Mouse (Mus musculus) small intestine, adult 2 months (tissue): Measurements from ENCODE around the gene Syne2.

Experiments
- CTCF ChIP-seq: fragments of 200-500 bp; IDR thresholded peaks from 2 replicates; pipeline ENCODE4 v1.5.1; 2012; ENCODE audit warnings: low read depth, mild to moderate bottlenecking, control low read depth, inconsistent platforms, low read length, moderate library complexity, mixed read lengths; ENCODE audit not compliant: insufficient replicate concordance, insufficient read length; ENCODE audit errors: extremely low read depth
- POLR2A ChIP-seq: fragments of 200-500 bp; IDR thresholded peaks from 2 replicates; pipeline ENCODE4 v1.6.1; 2012; ENCODE audit warnings: low read depth, mild to moderate bottlenecking, control low read depth, inconsistent platforms, low read length, moderate library complexity

DNA sequence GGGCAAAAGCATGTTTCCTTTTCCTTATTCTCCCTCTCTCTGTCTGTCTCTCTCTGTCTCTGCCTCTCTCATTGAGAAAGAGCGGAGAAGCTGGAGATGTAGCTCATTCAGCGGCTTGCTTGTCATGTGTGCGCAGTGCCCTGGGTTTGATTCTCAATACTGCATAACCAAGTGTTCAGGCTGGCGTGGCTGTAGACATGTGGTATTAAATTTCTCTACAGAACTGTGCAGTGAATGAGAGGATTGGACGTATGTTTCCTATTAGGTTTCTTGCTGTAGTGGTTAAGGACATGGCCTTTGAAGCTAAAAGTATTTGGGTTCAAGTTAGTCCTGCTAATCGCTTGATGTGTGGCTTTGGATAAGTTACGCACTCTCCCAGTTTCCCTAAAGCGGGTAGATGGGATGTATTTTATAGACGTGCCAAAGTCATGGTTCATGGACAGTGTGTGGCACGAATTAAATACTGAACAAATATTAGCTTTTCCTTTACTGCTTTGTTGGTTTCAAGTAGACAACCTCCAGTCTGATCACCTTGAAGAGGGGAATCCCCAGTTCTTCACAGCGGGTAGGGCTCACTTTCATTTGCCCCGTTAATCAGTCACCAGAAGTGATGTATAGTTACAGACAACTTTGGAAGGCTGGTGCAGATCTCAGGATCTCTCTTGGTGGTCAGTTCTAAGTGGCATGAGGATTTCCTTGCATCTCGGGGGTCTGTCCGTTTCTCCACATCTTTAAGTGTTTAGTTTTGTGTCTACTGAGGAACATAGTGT, 16.2 kb downstream of the Syne2 start:
- TF ChIP-seq CTCF (no peak), POLR2A (no peak)
